Mouse (Mus musculus): ENCODE results near the gene Abhd2.

DNA sequence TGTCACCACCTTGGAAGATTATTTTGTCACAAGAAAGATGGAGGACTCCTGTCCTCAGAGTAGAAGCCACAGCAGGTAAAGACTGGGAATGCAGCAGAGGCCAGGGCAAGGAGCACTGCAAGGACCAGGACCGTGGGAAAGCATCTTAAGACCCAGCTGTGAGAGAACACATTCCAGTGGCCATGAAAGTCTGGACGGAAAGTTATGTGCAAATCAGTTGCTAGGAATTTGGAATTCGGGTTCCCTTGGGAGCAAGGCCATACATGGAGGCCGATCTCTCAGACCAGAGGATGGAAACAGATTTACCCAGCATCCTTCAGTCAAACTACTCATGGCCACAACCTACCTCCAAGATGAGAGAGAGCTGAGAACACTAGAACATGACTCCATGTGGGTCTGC, 29.8 kb upstream of the Abhd2 start:
- TF ChIP-seq CTCF (IDR thresholded peaks at IDR 0.05; ENCODE audit: control insufficient read depth, insufficient read depth, low read length) (no peak), POLR2A (IDR thresholded peaks at IDR 0.05; ENCODE audit: borderline replicate concordance, control insufficient read depth, low read depth, low read length) (no peak)

Measured in bone marrow, adult 2 months (tissue).